Mouse (Mus musculus) left cerebral cortex, adult 8-10 months (tissue): ENCODE measurements at regions not wholly inside any gene's neighbourhood (a gene's known extent, or its start where the extent isn't known, plus 50 kb on each side); places are given as distances from the start of the nearest gene placed in this dataset.

Source experiments
- DNase-seq, 2 experiments: peaks; one replicate each; pipeline ENCODE4 v3.0.0; 2022; ENCODE audit warnings: low spot score in 2 of 2

GRCm38 (mm10) chr8:7853169-7853568 is 807.9 kb downstream of the Efnb2 start:
- DNase-seq: no peak

- DNase-seq: no peak
These were observed 810.5 kb downstream of the Efnb2 start for GRCm38 (mm10) chr8:7850573-7850972.

GRCm38 (mm10) chr8:7831948-7832347 is 829.1 kb downstream of the Efnb2 start:
- no peak for DNase-seq

DNA sequence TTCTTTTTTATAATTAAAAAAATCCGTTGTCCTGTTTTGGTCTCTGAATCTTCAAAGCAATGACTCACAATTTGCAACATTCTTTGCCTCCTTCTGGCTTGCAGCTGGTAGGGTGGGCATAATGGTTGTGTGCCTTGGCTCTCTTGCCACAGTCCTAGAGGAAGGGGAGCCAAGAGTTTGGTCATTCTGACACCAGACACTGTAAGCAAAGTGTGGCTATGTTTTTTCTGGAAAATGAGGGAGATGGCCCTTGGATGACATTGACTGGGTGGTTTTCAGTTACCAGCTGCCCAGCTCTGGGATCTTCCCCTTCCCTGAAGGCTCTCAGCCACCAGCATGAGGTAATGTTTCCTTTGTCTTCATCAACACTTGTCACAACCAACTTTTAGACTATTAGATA is 833.2 kb downstream of the Efnb2 start:
- DNase-seq: no peak

- no peak for DNase-seq
These were observed 852.6 kb downstream of the Efnb2 start for GRCm38 (mm10) chr8:7808395-7808794.

- no peak for DNase-seq
These were observed 861.8 kb downstream of the Efnb2 start for GRCm38 (mm10) chr8:7799221-7799620.

GRCm38 (mm10) chr8:7796156-7796555 is 864.9 kb downstream of the Efnb2 start:
- DNase-seq: no peak

DNA sequence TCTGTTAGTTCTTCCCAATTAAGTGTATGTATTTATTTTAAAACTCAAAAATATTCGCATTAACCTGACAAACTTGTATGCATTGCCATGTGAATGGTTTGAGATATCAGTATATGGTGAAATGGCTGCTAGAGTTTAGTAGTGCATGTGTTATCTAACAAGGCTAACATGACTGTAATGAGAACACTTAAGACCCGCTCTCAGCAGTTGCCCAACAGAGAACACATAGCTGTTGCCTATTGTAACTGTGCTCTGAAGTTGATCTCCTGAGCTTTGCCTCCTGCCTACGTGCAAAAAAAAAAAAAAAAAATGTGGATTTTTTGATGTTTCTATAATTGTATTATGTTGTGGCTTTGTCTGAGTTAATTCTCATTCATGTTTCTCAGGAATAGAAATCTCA is 897.2 kb downstream of the Efnb2 start:
- no peak for DNase-seq

GRCm38 (mm10) chr8:7760987-7761386 is 900.1 kb downstream of the Efnb2 start:
- DNase-seq: no peak

- no peak for DNase-seq
These were observed 928.3 kb downstream of the Efnb2 start for GRCm38 (mm10) chr8:7732726-7733125.

- DNase-seq: no peak
These were observed 939.2 kb downstream of the Efnb2 start for GRCm38 (mm10) chr8:7721880-7722279.

GRCm38 (mm10) chr8:7718898-7719696 is 941.9 kb downstream of the Efnb2 start:
- DNase-seq: peak in 1 of 2 experiments; percentile 64

GRCm38 (mm10) chr8:7710764-7711163 is 950.3 kb downstream of the Efnb2 start:
- DNase-seq: no peak

DNA sequence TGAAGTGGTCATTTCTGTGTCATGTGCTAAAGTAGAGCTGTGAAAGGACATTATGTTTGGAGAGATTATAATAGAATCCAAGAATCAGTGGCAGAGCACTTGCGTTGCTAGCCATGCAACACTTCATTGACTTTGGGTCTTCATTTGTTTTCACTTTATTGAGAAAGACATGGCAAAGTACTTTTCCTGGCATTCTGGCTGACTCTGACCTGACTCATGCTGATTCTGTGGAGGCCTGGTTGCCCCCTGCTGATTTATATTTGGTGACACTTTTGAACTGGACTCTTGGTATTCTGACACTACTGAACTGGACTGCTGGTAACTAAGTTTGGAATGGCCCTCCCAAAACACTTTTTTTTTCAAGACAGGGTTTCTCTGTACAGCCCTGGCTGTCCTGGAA is 951.6 kb downstream of the Efnb2 start:
- no peak for DNase-seq

GRCm38 (mm10) chr8:7691355-7691996 is 969.6 kb downstream of the Efnb2 start:
- DNase-seq: no peak

DNA sequence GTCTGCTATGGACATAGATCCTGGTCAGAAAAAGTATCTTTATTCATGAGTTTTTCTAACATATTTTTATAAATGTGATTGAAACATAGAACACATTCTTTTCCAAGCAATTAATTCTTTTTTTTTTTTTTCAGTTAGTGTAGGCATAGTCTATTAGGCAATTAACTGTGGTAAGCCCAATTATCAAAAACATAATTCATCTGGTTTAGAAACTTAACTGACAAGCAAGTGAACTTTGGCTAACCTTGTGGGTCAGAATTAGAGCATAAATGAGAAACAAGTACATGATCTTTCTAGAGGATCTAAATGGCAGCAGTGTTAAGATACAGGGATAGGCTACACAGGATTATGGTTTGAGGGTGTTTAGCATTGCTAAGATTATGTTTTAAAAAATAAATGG is 1007.2 kb downstream of the Efnb2 start:
- DNase-seq: no peak
